Mouse (Mus musculus) liver, adult 2 months (tissue): ENCODE data around the gene Clta.

Experiments used
- CTCF ChIP-seq: fragments of 200-500 bp; IDR thresholded peaks from 2 replicates; pipeline ENCODE4 v1.5.1; 2011; ENCODE audit warnings: low read depth, low read length, control low read depth
- POLR2A ChIP-seq: fragments of 200-500 bp; IDR thresholded peaks from 2 replicates; pipeline ENCODE4 v1.6.1; 2011; ENCODE audit warnings: low read length, control low read depth; ENCODE audit not compliant: insufficient read depth; ENCODE audit errors: extremely low read depth

DNA sequence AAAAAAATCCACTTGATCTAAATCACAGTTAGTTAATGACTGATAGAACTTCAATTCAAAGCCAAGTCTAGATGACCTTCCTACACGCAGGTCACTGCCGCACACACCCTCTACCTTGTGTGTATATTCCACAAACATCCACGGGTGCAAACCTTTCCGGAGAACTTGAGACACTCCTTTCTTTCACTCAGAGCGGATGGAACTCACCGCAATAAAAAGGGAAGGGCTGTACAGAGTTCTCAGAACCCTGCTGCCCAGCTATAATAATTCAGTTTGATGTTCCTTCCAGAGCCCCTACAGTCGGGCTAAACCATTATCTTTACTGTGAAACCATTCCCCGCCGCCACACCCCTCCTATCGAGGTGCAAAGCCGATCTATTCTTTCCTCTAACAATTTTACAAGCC, 67.5 kb downstream of the Clta start:
- no peak for TF ChIP-seq CTCF
- TF ChIP-seq POLR2A = no peak
